Mouse (Mus musculus): ENCODE results near the gene Zbtb20.

- TF ChIP-seq POLR2A (IDR thresholded peaks at IDR 0.05; ENCODE audit: borderline replicate concordance, control insufficient read depth, low read depth, low read length): no peak
- TF ChIP-seq CTCF (IDR thresholded peaks at IDR 0.05; ENCODE audit: control insufficient read depth, insufficient read depth, low read length): no peak
Observed at GRCm38 (mm10) chr16:43476921-43477320, 601.2 kb downstream of the Zbtb20 start.

Data from bone marrow, adult 2 months (tissue).